Mouse (Mus musculus) testis, adult 2 months (tissue): Measurements from ENCODE around the gene Ifnl3.

Source experiments
- CTCF ChIP-seq: fragments of 200-500 bp; IDR thresholded peaks from 2 replicates; pipeline ENCODE4 v1.5.1; 2012; ENCODE audit warnings: low read depth, mild to moderate bottlenecking, inconsistent platforms, low read length, moderate library complexity; ENCODE audit not compliant: control insufficient read depth, insufficient read depth, insufficient replicate concordance
- POLR2A ChIP-seq: fragments of 200-500 bp; IDR thresholded peaks from 2 replicates; pipeline ENCODE4 v1.6.1; 2012; ENCODE audit warnings: low read depth, mild to moderate bottlenecking, inconsistent platforms, low read length, moderate library complexity; ENCODE audit not compliant: control insufficient read depth

GRCm38 (mm10) chr7:28573236-28573635, 50.6 kb downstream of the Ifnl3 start:
- TF ChIP-seq CTCF (no peak), POLR2A (no peak)
